Mouse (Mus musculus) E14TG2a.4 (cell line): ENCODE results near the gene Stard13.

Experiments
- H3K27me3 ChIP-seq: 2 replicates; pipeline ENCODE4 v1.6.1; 2014; ENCODE audit warnings: low read length, control low read depth; ENCODE audit not compliant: insufficient read depth
- H3K36me3 ChIP-seq: 2 replicates; pipeline ENCODE4 v1.6.1; 2014; ENCODE audit warnings: low read length, control low read depth; ENCODE audit not compliant: insufficient read depth
- H3K4me1 ChIP-seq: replicated peaks from 2 replicates; pipeline ENCODE4 v1.6.1; 2014; ENCODE audit warnings: low read depth, low read length, control low read depth
- H3K4me3 ChIP-seq: replicated peaks from 2 replicates; pipeline ENCODE4 v1.5.1; 2014; ENCODE audit warnings: mild to moderate bottlenecking, low read length
- H3K9me3 ChIP-seq: 2 replicates; pipeline ENCODE4 v1.6.1; 2014; ENCODE audit warnings: low read length, control low read depth
- CTCF ChIP-seq: conservative IDR thresholded peaks from 2 replicates; pipeline ENCODE4 v1.5.1; 2014; ENCODE audit warnings: low read length
- NANOG ChIP-seq: IDR thresholded peaks from 2 replicates; pipeline ENCODE4 v1.6.1; 2014; ENCODE audit warnings: borderline replicate concordance, low read length, mixed read lengths
- POU5F1 ChIP-seq: IDR thresholded peaks from 2 replicates; pipeline ENCODE4 v1.6.1; 2014; ENCODE audit warnings: low read length, borderline replicate concordance

Stard13 gene

GRCm38 (mm10) chr5:151137311-151137710 is 96.3 kb downstream of the Stard13 start:
- TF ChIP-seq CTCF = no peak
- TF ChIP-seq POU5F1 = no peak
- TF ChIP-seq NANOG = no peak
- Histone ChIP-seq H3K4me1 (peaks cover 16% of the 10 kb centered on the region), H3K36me3 (no peaks in the 10 kb centered on the region), H3K27me3 (no peaks in the 10 kb centered on the region), H3K9me3 (no peaks in the 10 kb centered on the region), H3K4me3 (no peak overlapping the region)

- no peak for TF ChIP-seq POU5F1
- no peak for TF ChIP-seq NANOG
- TF ChIP-seq CTCF = no peak
These were observed 97.7 kb downstream of the Stard13 start for GRCm38 (mm10) chr5:151135965-151136364.

DNA sequence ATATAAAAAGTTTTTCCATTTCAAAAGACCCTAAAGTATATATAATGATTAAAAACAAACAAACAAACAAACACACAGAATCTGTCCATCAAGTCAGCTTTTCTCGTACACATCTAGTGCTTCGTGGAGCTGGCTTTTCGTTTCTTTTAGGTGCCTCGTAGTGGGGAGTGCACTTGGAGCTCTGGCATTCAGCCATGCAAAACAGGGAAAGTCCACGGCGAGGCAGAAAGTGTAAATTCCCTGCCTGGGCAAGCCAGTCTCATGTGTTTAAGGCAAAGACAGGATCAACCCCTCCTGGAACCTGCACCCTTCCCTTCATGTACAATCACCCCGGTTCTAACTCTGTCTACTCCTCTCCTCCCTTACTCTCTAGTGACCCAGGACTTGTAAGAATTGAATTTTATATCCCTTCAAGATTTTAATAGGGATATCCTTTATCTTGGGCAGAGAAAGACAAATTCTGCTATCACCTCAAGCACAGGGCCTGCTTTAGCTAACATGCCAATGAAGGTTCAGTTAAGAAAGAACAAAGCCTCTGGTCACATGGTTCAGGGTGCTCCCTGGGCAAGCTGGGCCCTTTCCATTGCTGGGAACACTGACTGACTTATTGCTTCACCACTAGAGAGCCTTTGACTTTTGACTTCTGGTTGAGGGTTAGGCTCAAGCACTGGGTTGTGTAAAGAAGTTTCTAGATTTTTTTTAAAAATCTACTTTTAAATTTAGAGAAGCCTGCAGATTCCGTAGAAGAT is 98.4 kb downstream of the Stard13 start:
- Histone ChIP-seq H3K27me3 (no peaks in the 10 kb centered on the region), H3K4me1 (no peaks in the 10 kb centered on the region), H3K36me3 (no peaks in the 10 kb centered on the region), H3K9me3 (no peaks in the 10 kb centered on the region), H3K4me3 (no peak overlapping the region)
- TF ChIP-seq NANOG (no peak), CTCF (no peak), POU5F1 (no peak)

More at GRCm38 (mm10) chr5:151135965-151136364, 97.7 kb downstream of the Stard13 start:
- no peaks in the 10 kb centered on the region for H3K27me3 ChIP-seq
- peaks cover 5% of the 10 kb centered on the region; the same call in 1 of the 2 replicates for H3K4me1 ChIP-seq
- H3K9me3 ChIP-seq = no peaks in the 10 kb centered on the region
- H3K36me3 ChIP-seq = no peaks in the 10 kb centered on the region
- no peak overlapping the region for H3K4me3 ChIP-seq

DNA sequence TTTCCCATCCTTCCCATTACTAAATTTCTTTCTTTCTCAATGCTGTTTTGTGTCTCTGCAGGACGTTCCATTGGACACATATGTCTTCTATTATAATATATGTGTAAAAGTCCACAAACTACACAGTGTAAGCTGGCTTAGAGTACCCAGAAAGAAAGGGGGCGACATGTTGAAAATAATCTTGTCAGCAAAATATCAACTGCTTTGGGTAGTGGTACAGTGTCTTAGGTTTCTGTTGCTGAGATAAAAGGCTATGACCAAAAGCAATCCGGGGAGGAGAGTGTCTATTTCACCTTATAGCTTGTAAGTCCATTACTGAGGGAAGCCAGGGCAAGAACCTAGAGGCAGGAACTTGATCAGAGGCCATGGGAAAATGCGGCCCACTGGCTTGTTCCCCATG is 99.4 kb downstream of the Stard13 start:
- Histone ChIP-seq H3K4me3 (no peak overlapping the region), H3K36me3 (no peaks in the 10 kb centered on the region), H3K4me1 (no peaks in the 10 kb centered on the region), H3K27me3 (no peaks in the 10 kb centered on the region), H3K9me3 (no peaks in the 10 kb centered on the region)
- TF ChIP-seq CTCF = no peak
- no peak for TF ChIP-seq POU5F1
- no peak for TF ChIP-seq NANOG

GRCm38 (mm10) chr5:151133744-151134143 is 99.9 kb downstream of the Stard13 start:
- Histone ChIP-seq H3K9me3 (no peaks in the 10 kb centered on the region), H3K27me3 (no peaks in the 10 kb centered on the region), H3K36me3 (no peaks in the 10 kb centered on the region), H3K4me3 (no peak overlapping the region), H3K4me1 (no peaks in the 10 kb centered on the region)
- TF ChIP-seq CTCF = no peak
- no peak for TF ChIP-seq NANOG
- no peak for TF ChIP-seq POU5F1

DNA sequence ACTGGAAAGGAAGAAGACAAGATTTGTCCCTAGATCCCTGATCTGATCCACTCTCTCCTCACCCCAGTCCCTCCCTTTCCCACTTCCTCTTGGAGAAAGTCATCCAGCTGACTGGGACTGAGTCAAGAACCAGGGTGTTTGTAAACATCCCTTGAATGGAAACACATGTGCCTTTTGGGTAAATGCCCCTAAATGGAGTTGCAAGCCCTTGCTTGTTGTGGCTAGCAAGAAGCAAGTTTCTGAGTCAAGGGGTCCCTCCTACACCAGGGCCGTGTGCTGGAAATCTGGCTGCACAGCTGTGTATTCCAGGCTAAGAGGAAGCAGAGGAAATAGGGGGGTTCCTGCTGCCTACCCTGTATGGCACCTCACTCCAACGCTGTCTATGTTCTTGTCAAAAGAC is 103.9 kb downstream of the Stard13 start:
- Histone ChIP-seq H3K4me1 (no peaks in the 10 kb centered on the region), H3K9me3 (no peaks in the 10 kb centered on the region), H3K4me3 (no peak overlapping the region), H3K27me3 (no peaks in the 10 kb centered on the region), H3K36me3 (no peaks in the 10 kb centered on the region)
- TF ChIP-seq CTCF (no peak), POU5F1 (no peak), NANOG (no peak)

DNA sequence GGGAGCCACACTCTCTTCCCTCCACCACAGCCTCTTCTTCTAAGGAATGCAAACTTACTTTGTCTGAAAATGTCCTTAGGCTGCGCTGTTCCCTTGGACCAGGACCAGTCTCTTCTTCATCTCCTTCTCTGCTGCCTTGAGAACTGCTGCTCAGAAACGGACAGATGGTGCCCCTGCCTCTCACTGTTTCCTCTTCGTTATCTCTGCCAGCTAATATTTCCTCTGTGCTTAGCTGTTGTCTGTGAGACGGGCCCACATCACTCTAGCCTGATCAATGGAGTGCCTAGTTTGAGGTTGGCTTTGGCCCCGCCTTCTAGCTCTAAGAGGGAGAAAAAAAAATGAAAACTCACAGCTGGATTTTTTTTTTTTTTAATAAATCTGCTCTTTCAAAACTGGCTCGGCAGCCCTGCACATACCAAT is 106.3 kb downstream of the Stard13 start:
- Histone ChIP-seq H3K4me3 (no peak overlapping the region), H3K9me3 (no peaks in the 10 kb centered on the region), H3K27me3 (no peaks in the 10 kb centered on the region), H3K4me1 (no peaks in the 10 kb centered on the region), H3K36me3 (no peaks in the 10 kb centered on the region)
- TF ChIP-seq CTCF = no peak
- no peak for TF ChIP-seq NANOG
- no peak for TF ChIP-seq POU5F1

- TF ChIP-seq NANOG (no peak), POU5F1 (no peak), CTCF (no peak)
These were observed 107.0 kb downstream of the Stard13 start for GRCm38 (mm10) chr5:151126608-151127005.

GRCm38 (mm10) chr5:151125985-151126607 is 107.5 kb downstream of the Stard13 start:
- Histone ChIP-seq H3K4me1 (no peaks in the 10 kb centered on the region), H3K36me3 (no peaks in the 10 kb centered on the region), H3K4me3 (no peak overlapping the region), H3K9me3 (no peaks in the 10 kb centered on the region), H3K27me3 (no peaks in the 10 kb centered on the region)
- no peak for TF ChIP-seq POU5F1
- no peak for TF ChIP-seq CTCF
- no peak for TF ChIP-seq NANOG

More at GRCm38 (mm10) chr5:151126608-151127005, 107.0 kb downstream of the Stard13 start:
- no peaks in the 10 kb centered on the region for H3K9me3 ChIP-seq
- no peak overlapping the region for H3K4me3 ChIP-seq
- H3K36me3 ChIP-seq = no peaks in the 10 kb centered on the region
- no peaks in the 10 kb centered on the region for H3K4me1 ChIP-seq
- H3K27me3 ChIP-seq = no peaks in the 10 kb centered on the region
